Mouse (Mus musculus): ENCODE data around the gene Prpf38b. TPM values are rescaled to one million over a fixed set of nuclear protein-coding genes. Genes with fewer than 3 reads are reported as not detected.

The Prpf38b gene
- polyA plus RNA-seq, 1 experiment from 2014 or later: 69.1 TPM

DNA sequence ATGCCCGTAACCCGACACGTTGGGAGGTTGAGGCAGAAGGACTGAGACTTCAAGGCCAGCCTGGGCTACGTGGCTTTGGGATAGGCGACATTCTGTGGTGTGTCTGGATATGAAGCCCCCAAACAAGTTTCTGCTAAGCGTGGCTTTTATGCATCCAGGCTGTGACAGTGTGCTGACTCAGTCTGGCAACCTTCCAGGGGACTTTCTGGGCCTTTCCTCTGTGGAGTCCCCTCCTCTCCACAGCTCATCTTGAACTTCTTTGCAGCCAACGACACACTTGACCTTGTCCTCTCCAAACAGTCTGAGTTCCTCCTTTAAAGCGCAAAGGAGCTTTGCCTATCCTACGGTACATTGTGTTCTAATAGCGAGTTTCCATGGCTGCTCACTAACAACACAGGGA lies 55.7 kb downstream of the Prpf38b start:
- no peaks in the 10 kb centered on the region for H3K27me3 ChIP-seq (ENCODE audit: control insufficient read depth, insufficient read depth, low read length)
- H3K4me3 ChIP-seq (ENCODE audit: low read depth, low read length): no peak overlapping the region
- ATAC-seq (replicated peaks; ENCODE audit: insufficient number of reproducible peaks, low FRiP score, low TSS enrichment, low read depth) (no peak), DNase-seq (ENCODE audit: low spot score) (no peak)
- H3K36me3 ChIP-seq (replicated peaks; ENCODE audit: control insufficient read depth, insufficient read depth, low read depth, low read length): no peaks in the 10 kb centered on the region
- no peak overlapping the region for H3K27ac ChIP-seq (replicated peaks; ENCODE audit: low read depth, low read length)
- 78% methylated on average over 10 of the region's 10 CpGs for WGBS
- H3K4me2 ChIP-seq (ENCODE audit: low read depth, low read length): no peak overlapping the region
- H3K4me1 ChIP-seq (ENCODE audit: control insufficient read depth, insufficient read depth, low read length): peaks cover 3% of the 10 kb centered on the region; the same call in 1 of the 2 replicates
- H3K9ac ChIP-seq (replicated peaks; ENCODE audit: low read length): no peak overlapping the region
- H3K9me3 ChIP-seq (replicated peaks; ENCODE audit: control insufficient read depth, low read length): no peaks in the 10 kb centered on the region

DNA sequence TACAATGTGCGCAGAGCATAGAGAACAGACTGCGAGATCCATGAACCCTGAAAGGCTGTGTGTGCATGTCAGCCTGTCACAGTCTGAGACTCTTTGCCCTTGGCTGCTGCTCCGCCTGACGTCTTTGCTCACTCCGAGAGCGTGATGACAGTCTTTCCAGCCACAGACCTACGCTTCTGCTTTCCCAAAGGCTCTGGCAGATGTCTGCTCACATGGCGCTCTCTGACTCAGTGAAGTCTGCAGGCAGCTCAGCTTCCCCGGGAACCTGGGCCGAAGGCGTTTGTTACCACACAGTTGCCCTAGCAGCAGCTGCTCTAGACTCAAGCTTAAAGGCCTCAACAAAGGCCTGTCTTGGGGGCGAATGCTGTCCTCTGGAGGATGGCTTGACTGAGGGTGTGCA lies 56.2 kb downstream of the Prpf38b start:
- 59% methylated on average over 12 of the region's 12 CpGs for WGBS
- H3K27me3 ChIP-seq (ENCODE audit: control insufficient read depth, insufficient read depth, low read length): no peaks in the 10 kb centered on the region
- no peaks in the 10 kb centered on the region for H3K9me3 ChIP-seq (replicated peaks; ENCODE audit: control insufficient read depth, low read length)
- H3K9ac ChIP-seq (replicated peaks; ENCODE audit: low read length): no peak overlapping the region
- H3K36me3 ChIP-seq (replicated peaks; ENCODE audit: control insufficient read depth, insufficient read depth, low read depth, low read length): no peaks in the 10 kb centered on the region
- DNase-seq (ENCODE audit: low spot score): no peak
- no peak overlapping the region for H3K4me3 ChIP-seq (ENCODE audit: low read depth, low read length)
- no peak for ATAC-seq (replicated peaks; ENCODE audit: insufficient number of reproducible peaks, low FRiP score, low TSS enrichment, low read depth)
- no peak overlapping the region for H3K27ac ChIP-seq (replicated peaks; ENCODE audit: low read depth, low read length)
- H3K4me2 ChIP-seq (ENCODE audit: low read depth, low read length): no peak overlapping the region
- peaks cover 3% of the 10 kb centered on the region; the same call in 1 of the 2 replicates for H3K4me1 ChIP-seq (ENCODE audit: control insufficient read depth, insufficient read depth, low read length)

DNA sequence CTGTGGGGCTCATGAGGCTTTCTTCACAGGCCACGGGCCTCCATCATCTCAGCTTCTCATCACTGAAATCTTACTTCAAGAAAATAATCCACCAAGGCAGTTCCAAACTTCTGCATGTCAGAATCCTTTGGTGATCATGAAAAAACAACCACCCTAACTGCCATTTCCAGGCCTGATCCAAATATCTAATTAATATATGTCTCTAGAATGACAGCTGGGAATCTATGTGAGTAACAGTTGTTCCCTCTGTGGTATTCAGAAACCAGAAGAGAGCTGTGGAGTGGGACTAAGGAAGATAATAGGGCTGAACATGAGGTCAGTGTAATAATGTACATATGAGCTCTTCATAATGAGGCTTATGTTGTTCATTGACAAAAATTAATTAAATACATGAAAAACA lies 58.3 kb downstream of the Prpf38b start:
- WGBS: 76% methylated on average over 1 of the region's 1 CpGs
- Histone ChIP-seq H3K4me1 (ENCODE audit: control insufficient read depth, insufficient read depth, low read length) (peaks cover 2% of the 10 kb centered on the region; the same call in 1 of the 2 replicates), H3K27me3 (ENCODE audit: control insufficient read depth, insufficient read depth, low read length) (no peaks in the 10 kb centered on the region), H3K36me3 (replicated peaks; ENCODE audit: control insufficient read depth, insufficient read depth, low read depth, low read length) (no peaks in the 10 kb centered on the region), H3K9me3 (replicated peaks; ENCODE audit: control insufficient read depth, low read length) (no peaks in the 10 kb centered on the region), H3K4me3 (ENCODE audit: low read depth, low read length) (no peak overlapping the region), H3K9ac (replicated peaks; ENCODE audit: low read length) (no peak overlapping the region), H3K4me2 (ENCODE audit: low read depth, low read length) (no peak overlapping the region), H3K27ac (replicated peaks; ENCODE audit: low read depth, low read length) (no peak overlapping the region)
- ATAC-seq (replicated peaks; ENCODE audit: insufficient number of reproducible peaks, low FRiP score, low TSS enrichment, low read depth): no peak
- DNase-seq (ENCODE audit: low spot score): no peak

Other genes with a start within 250 kb of the Prpf38b start
- 99.1 and 99.3 TPM in 2 replicates for gene Gpsm2, start 189.4 kb downstream of the Prpf38b start, polyA plus RNA-seq (2014; fragmentation: Nextera tagmentation; extraction: Ambion mirVana)
- 0.15 and 0.20 TPM in 2 replicates for gene Aknad1, start 172.1 kb downstream of the Prpf38b start, polyA plus RNA-seq (2014; fragmentation: Nextera tagmentation; extraction: Ambion mirVana)
- 28.2 and 29.2 TPM in 2 replicates for gene Stxbp3, start 71.2 kb downstream of the Prpf38b start, polyA plus RNA-seq (2014; fragmentation: Nextera tagmentation; extraction: Ambion mirVana)
- gene Fndc7, start 21.7 kb downstream of the Prpf38b start, polyA plus RNA-seq (2014; fragmentation: Nextera tagmentation; extraction: Ambion mirVana): not detected in 2 replicates
- 0.63 and 1.1 TPM in 2 replicates for gene Henmt1, start 28.1 kb upstream of the Prpf38b start, polyA plus RNA-seq (2014; fragmentation: Nextera tagmentation; extraction: Ambion mirVana)
- gene Gm9857, start 28.7 kb upstream of the Prpf38b start, polyA plus RNA-seq (2014; fragmentation: Nextera tagmentation; extraction: Ambion mirVana): not detected in 2 replicates
- gene Fam102b, start 115.9 kb upstream of the Prpf38b start, polyA plus RNA-seq (2014; fragmentation: Nextera tagmentation; extraction: Ambion mirVana): 9.9 and 12.2 TPM in 2 replicates
- not detected in 2 replicates for gene Slc25a54, start 168.7 kb upstream of the Prpf38b start, polyA plus RNA-seq (2014; fragmentation: Nextera tagmentation; extraction: Ambion mirVana)
- 51.9 and 52.6 TPM in 2 replicates for gene Slc25a24, start 211.4 kb upstream of the Prpf38b start, polyA plus RNA-seq (2014; fragmentation: Nextera tagmentation; extraction: Ambion mirVana)